Mouse (Mus musculus) lung, postnatal 0 days (tissue): ENCODE measurements around the gene Fcnb.

Experiments
- CTCF ChIP-seq: IDR thresholded peaks from 2 replicates; pipeline ENCODE4 v1.5.1; 2016; ENCODE audit warnings: antibody characterized with exemption, mild to moderate bottlenecking
- EP300 ChIP-seq: IDR thresholded peaks from 2 replicates; pipeline ENCODE4 v1.6.1; 2016; ENCODE audit warnings: antibody characterized with exemption, mild to moderate bottlenecking, control low read depth

DNA sequence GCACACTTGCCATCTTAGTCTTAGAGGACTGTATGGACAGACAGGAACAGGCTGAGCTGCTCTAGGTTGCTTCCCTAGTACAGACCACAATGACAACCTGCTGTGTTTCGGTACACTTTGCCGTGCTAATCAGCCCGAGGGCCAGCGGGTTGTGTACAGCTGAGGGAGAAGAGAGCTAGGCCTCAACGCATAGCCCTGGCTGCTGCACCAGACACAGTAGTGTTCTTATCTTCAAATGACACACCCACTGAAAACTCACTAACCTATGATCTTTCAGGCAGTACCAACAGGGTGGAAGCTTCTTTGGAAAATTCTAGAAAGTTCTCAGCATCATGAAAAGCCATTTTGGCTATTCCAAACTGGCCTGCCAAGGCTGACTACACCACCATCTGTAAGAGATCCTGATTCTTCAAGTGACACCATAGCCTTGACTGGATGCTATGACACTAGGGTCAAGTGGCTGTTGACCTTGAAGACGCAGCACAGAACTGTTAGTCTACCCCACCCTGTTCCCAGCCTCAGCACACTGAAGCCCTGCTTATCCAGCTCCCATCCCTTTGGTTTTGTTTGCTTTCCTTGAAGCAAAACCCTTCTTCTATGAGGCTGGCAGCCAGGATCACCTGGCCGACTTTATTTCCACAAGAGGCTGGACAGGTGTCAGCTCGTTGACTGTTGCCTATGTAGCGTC, 16.3 kb upstream of the Fcnb start:
- TF ChIP-seq CTCF (no peak), EP300 (no peak)
